ENCODE assay signal across 14 mouse cellular contexts in the genomic region with DNA sequence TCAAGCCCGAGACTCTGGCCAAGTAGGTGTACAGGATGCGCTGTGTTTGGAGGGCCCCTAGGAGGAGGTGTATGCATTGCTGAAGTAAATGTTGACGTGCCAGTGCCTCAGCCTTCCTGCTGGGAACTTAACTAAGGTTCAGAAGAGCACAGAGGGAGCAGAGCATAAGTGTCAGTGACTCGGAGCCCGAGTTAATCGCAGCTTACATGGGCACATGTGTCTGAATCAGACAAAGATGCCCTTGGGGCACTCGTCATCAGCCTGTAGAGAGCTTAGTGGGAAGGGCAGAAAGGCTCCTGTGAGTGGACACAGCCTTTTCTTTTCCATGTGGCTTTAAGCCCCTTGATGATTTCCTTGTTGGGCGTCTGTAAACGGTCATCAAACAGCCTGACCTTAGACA.
"Had no signal": no experiment of that assay in that cellular context is flagged by ENCODE, and none has a peak within 500 bp of the region (broad histone marks: within the 10 kb centered on the region; RNA-seq: fewer than 3 reads in every experiment).

No protein-coding gene starts in this region.

- H3K4me3 ChIP-seq: limb, embryonic 12.5 days; limb, embryonic 15.5 days; midbrain, embryonic 13.5 days had no signal

- H3K4me1 ChIP-seq: limb, embryonic 12.5 days; midbrain, embryonic 13.5 days had no signal

- H3K27me3 ChIP-seq: limb, embryonic 12.5 days; limb, embryonic 15.5 days; midbrain, embryonic 13.5 days had no signal

- DNase-seq: kidney, postnatal 25 days; left cerebral cortex, postnatal 4 days; liver, postnatal 0 days; lung, embryonic 14.5 days; thymus, adult 18-20 months; thymus, postnatal 36 days had no signal

- ATAC-seq: liver, postnatal 0 days; lung, postnatal 0 days; midbrain, embryonic 13.5 days had no signal

- H3K9ac ChIP-seq: limb, embryonic 12.5 days; limb, embryonic 15.5 days; liver, embryonic 14.5 days; liver, postnatal 0 days; lung, embryonic 14.5 days; midbrain, embryonic 13.5 days had no signal

- H3K9me3 ChIP-seq: limb, embryonic 12.5 days; limb, embryonic 15.5 days; midbrain, embryonic 13.5 days had no signal

- H3K27ac ChIP-seq: kidney, postnatal 0 days; limb, embryonic 12.5 days; limb, embryonic 15.5 days; liver, embryonic 14.5 days; macrophage; midbrain, embryonic 13.5 days had no signal

- H3K4me2 ChIP-seq: limb, embryonic 12.5 days; limb, embryonic 15.5 days; liver, embryonic 11.5 days; lung, embryonic 14.5 days; midbrain, embryonic 13.5 days had no signal
